In genomic region chr15:3353696-3354095, GRCm38 (mm10) we compare ENCODE assay signal across 20 mouse cellular contexts. TPM values are rescaled to one million over a fixed set of nuclear protein-coding genes. Genes with fewer than 3 reads are reported as not detected.
"Had no signal": no experiment of that assay in that cellular context is flagged by ENCODE, and none has a peak within 500 bp of the region (broad histone marks: within the 10 kb centered on the region; RNA-seq: fewer than 3 reads in every experiment).

No protein-coding gene starts in this region.

- ATAC-seq: midbrain, embryonic 16.5 days had no signal

- H3K4me2 ChIP-seq: lung, embryonic 14.5 days; midbrain, embryonic 12.5 days; neural tube, embryonic 13.5 days; neural tube, embryonic 15.5 days had no signal

- H3K9ac ChIP-seq: lung, embryonic 14.5 days; midbrain, embryonic 12.5 days; neural tube, embryonic 13.5 days; neural tube, embryonic 15.5 days had no signal

- H3K36me3 ChIP-seq: midbrain, embryonic 10.5 days; midbrain, embryonic 12.5 days; neural tube, embryonic 13.5 days; neural tube, embryonic 15.5 days had no signal

- H3K4me3 ChIP-seq: midbrain, embryonic 10.5 days; midbrain, embryonic 12.5 days; myocyte; neural tube, embryonic 13.5 days; neural tube, embryonic 15.5 days had no signal

- H3K27ac ChIP-seq: midbrain, embryonic 10.5 days; midbrain, embryonic 12.5 days; neural tube, embryonic 13.5 days; neural tube, embryonic 15.5 days had no signal

- H3K9me3 ChIP-seq: midbrain, embryonic 10.5 days; midbrain, embryonic 12.5 days; neural tube, embryonic 13.5 days; neural tube, embryonic 15.5 days had no signal

- H3K4me1 ChIP-seq: midbrain, embryonic 12.5 days; neural tube, embryonic 15.5 days had no signal

- DNase-seq: lung, embryonic 14.5 days; lung, postnatal 10 days; lung, postnatal 4 days; midbrain, embryonic 14.5 days; retina, postnatal 1 day; right cerebral cortex, adult 18-20 months; right cerebral cortex, postnatal 25 days; right cerebral cortex, postnatal 4 days; spleen, adult 18-20 months; thymus, adult 18-20 months; thymus, postnatal 14 days; thymus, postnatal 36 days had no signal

- H3K27me3 ChIP-seq: midbrain, embryonic 12.5 days; neural tube, embryonic 13.5 days; neural tube, embryonic 15.5 days had no signal

RNA-seq across cellular contexts. Expression of gene Ccdc152, which starts 50.4 kb away (rescaled TPM):
- total RNA-seq: megakaryocyte-erythroid progenitor cell, adult 5-6 weeks had no signal
- polyA plus RNA-seq: midbrain, embryonic 10.5 days; midbrain, embryonic 16.5 days; myocyte; neural tube, embryonic 11.5 days; neural tube, embryonic 13.5 days had no signal
